Mouse (Mus musculus): ENCODE results near the gene Gm20388.

GRCm38 (mm10) chr8:120026199-120026598, 115.6 kb downstream of the Gm20388 start:
- TF ChIP-seq MAFK (IDR thresholded peaks at IDR 0.05; ENCODE audit: insufficient read depth, low read depth, low read length) (no peak), HCFC1 (IDR thresholded peaks at IDR 0.05; ENCODE audit: borderline replicate concordance, insufficient read depth, low read length) (no peak)
